Mouse (Mus musculus) intestine, embryonic 14.5 days (tissue): ENCODE data around the gene Ncs1. TPM values are rescaled to one million over a fixed set of nuclear protein-coding genes. Genes with fewer than 3 reads are reported as not detected.

ENCODE experiments used
- ATAC-seq: fragments of 200-750 bp; cut with Nextera tagmentation; replicated peaks from 2 replicates; pipeline ENCODE4 v1.8.0; 2017; ENCODE audit warnings: low read depth, moderate number of reproducible peaks, moderate TSS enrichment, moderate library complexity; ENCODE audit not compliant: low FRiP score, low TSS enrichment
- DNase-seq: peaks from one replicate; pipeline ENCODE4 v3.0.0-alpha.2; 2018; ENCODE audit warnings: low spot score
- H3K27ac ChIP-seq: fragments of 300-500 bp; sonication (generic); 2 replicates; pipeline ENCODE4 v1.5.1; 2014; ENCODE audit warnings: low read depth, mild to moderate bottlenecking, control low read depth
- H3K27me3 ChIP-seq: fragments of 300-500 bp; sonication (generic); replicated peaks from 2 replicates; pipeline ENCODE4 v1.6.1; 2014; ENCODE audit warnings: low read length, control low read depth; ENCODE audit not compliant: control insufficient read depth, insufficient read depth
- H3K36me3 ChIP-seq: fragments of 300-500 bp; sonication (generic); 2 replicates; pipeline ENCODE4 v1.6.1; 2014; ENCODE audit warnings: low read length, control low read depth; ENCODE audit not compliant: control insufficient read depth, insufficient read depth
- H3K4me1 ChIP-seq: fragments of 300-500 bp; sonication (generic); replicated peaks from 2 replicates; pipeline ENCODE4 v1.6.1; 2014; ENCODE audit warnings: low read length, control low read depth, mixed read lengths; ENCODE audit not compliant: control insufficient read depth, insufficient read depth
- H3K4me2 ChIP-seq: fragments of 300-500 bp; sonication (generic); 2 replicates; pipeline ENCODE4 v1.6.1; 2014; ENCODE audit warnings: low read length
- H3K4me3 ChIP-seq: fragments of 300-500 bp; sonication (generic); 2 replicates; pipeline ENCODE4 v1.5.1; 2014; ENCODE audit warnings: low read depth, low read length, control low read depth, mixed read lengths
- H3K9ac ChIP-seq: fragments of 300-500 bp; sonication (generic); 2 replicates; pipeline ENCODE4 v1.6.1; 2014; ENCODE audit warnings: mild to moderate bottlenecking, low read length
- H3K9me3 ChIP-seq: fragments of 300-500 bp; sonication (generic); 2 replicates; pipeline ENCODE4 v1.6.1; 2016; ENCODE audit warnings: low read length, control low read depth; ENCODE audit not compliant: control insufficient read depth
- WGBS: fragments of 180-500 bp; shearing (Covaris S2); extraction: QIAGEN DNeasy Blood & Tissue Kit; methylation state at CpG from one replicate; pipeline ENCODE4 v1.1.7; 2014; 5-methylcytosine and 5-hydroxymethylcytosine counted together
- polyA plus RNA-seq: library from polyadenylated mRNA; unstranded; fragments of >200 nt; fragmentation: Nextera tagmentation; extraction: Ambion mirVana; gene quantifications from 2 replicates; pipeline ENCODE4 v1.2.1, GENCODE M21; 2014

Gene Ncs1
- polyA plus RNA-seq, 1 experiment from 2014 or later = 35.3 TPM

DNA sequence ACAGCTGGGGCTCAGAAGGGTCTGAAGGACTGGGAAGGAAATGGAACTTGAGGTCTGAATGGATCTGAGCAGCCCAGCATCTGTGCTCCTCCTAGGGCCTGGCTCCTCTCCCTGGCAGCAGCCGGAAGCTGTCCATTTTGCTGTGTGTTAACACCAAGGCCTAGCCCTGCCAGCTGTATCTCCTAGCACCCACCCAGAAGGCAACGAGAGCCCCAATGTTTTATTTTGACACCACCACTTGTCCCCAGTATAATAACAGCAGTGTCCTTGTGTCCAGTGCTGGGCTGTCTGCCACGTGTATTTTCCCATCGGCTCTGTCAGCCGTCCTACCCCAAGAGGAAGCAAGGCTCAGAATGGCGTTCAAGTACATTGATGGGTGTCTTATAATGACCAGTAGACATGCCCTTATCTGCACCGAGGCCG, 17.4 kb downstream of the Ncs1 start:
- H3K9me3 ChIP-seq = no peaks in the 10 kb centered on the region
- ATAC-seq (no peak), DNase-seq (peak; percentile 54)
- H3K27me3 ChIP-seq = no peaks in the 10 kb centered on the region
- peaks cover 48% of the 10 kb centered on the region for H3K4me1 ChIP-seq
- H3K36me3 ChIP-seq = no peaks in the 10 kb centered on the region
- H3K27ac ChIP-seq = peak overlapping the region; percentile 22; the same call in 1 of the 2 replicates
- H3K9ac ChIP-seq = no peak overlapping the region
- H3K4me3 ChIP-seq = no peak overlapping the region
- H3K4me2 ChIP-seq = no peak overlapping the region
- WGBS = 45% methylated on average over 8 of the region's 8 CpGs

DNA sequence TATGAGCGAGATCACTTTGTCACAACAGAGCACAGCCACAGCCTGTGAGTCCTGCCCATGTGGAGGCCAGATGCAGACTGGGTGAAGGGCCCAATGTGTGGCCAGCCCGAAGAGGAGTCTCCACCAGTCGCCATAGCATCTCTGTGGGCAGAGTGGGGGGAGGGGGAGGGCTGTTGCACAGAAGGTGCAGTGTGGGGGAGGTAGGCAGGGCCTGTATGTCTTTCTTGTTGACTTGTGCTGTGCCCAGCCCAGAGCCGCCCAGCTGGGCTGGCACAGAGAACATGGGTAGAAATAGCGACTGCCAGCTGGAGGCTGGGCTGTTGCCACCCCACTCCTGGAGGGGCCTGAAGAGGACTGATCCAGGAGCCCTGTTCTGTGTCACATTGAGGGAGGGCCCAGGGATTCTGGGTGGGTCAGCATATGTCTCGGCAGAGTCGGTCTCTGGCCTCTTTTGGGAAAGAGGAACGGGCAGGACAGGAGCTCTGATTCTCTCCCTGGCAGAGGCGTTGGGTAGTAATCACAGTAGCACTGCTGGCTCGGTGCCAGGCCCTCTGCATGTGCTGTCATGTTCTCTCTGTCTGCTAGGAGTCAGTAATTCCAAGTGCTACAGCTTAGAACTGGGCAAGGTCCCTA, 18.2 kb downstream of the Ncs1 start:
- peak overlapping the region; percentile 22; the same call in 1 of the 2 replicates for H3K27ac ChIP-seq
- H3K4me1 ChIP-seq = peaks cover 40% of the 10 kb centered on the region
- ATAC-seq = 0 out of 2 replicates have a peak, but pooled peaks have one; percentile 32
- peak; percentile 71 for DNase-seq
- WGBS = 37% methylated on average over 9 of the region's 10 CpGs
- no peak overlapping the region for H3K4me2 ChIP-seq
- no peaks in the 10 kb centered on the region for H3K9me3 ChIP-seq
- H3K9ac ChIP-seq = no peak overlapping the region
- H3K4me3 ChIP-seq = no peak overlapping the region
- no peaks in the 10 kb centered on the region for H3K27me3 ChIP-seq
- H3K36me3 ChIP-seq = no peaks in the 10 kb centered on the region

DNA sequence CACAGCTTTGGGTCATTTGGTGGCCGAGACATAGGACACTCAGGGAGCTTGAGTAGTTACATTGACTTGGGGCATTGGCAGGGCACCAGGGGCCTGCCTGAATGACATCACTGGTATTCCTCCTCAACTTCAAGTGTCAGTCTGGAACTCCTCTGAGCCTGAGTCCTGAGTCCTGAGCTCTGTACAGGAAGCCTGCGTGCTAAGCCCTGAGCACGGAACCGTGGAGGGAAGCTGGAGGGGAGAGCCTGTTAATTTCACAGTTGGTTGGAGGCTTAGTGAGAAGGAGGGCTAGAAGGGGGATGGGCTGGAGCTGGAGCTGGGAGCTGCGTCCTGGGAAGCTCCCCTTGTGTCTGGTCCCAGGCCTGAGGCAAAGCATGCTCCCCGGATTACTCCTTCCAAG, 21.8 kb downstream of the Ncs1 start:
- no peaks in the 10 kb centered on the region for H3K36me3 ChIP-seq
- no peak overlapping the region for H3K4me3 ChIP-seq
- no peak overlapping the region for H3K9ac ChIP-seq
- 43% methylated on average over 6 of the region's 6 CpGs for WGBS
- H3K9me3 ChIP-seq = no peaks in the 10 kb centered on the region
- no peak overlapping the region for H3K27ac ChIP-seq
- peaks cover 35% of the 10 kb centered on the region for H3K4me1 ChIP-seq
- H3K27me3 ChIP-seq = no peaks in the 10 kb centered on the region
- ATAC-seq (no peak), DNase-seq (no peak)
- H3K4me2 ChIP-seq = no peak overlapping the region

DNA sequence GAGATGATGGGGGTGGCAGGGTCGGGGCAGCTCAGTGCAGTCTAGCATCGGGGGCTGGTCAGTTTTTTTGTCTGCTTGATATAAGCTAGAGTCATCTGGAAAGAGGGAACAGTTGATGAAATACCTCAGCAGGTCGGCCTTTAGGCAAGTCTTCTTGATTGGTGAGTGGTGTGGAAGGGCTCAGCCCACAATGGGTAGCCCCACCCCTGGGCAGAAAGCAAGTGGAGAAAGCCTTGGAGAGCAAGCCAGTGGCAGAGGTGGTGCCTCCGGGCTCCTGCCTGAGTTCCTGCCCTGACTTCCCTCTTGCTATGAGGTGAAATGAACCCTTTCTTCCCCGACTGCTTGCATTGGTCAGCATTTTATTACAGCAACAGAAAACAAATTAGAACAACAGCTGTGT, 23.0 kb downstream of the Ncs1 start:
- DNase-seq = no peak
- H3K36me3 ChIP-seq = no peaks in the 10 kb centered on the region
- no peak for ATAC-seq
- H3K4me3 ChIP-seq = no peak overlapping the region
- no peaks in the 10 kb centered on the region for H3K9me3 ChIP-seq
- no peak overlapping the region for H3K4me2 ChIP-seq
- H3K4me1 ChIP-seq = peaks cover 28% of the 10 kb centered on the region
- no peaks in the 10 kb centered on the region for H3K27me3 ChIP-seq
- 58% methylated on average over 5 of the region's 5 CpGs for WGBS
- H3K9ac ChIP-seq = no peak overlapping the region
- no peak overlapping the region for H3K27ac ChIP-seq

DNA sequence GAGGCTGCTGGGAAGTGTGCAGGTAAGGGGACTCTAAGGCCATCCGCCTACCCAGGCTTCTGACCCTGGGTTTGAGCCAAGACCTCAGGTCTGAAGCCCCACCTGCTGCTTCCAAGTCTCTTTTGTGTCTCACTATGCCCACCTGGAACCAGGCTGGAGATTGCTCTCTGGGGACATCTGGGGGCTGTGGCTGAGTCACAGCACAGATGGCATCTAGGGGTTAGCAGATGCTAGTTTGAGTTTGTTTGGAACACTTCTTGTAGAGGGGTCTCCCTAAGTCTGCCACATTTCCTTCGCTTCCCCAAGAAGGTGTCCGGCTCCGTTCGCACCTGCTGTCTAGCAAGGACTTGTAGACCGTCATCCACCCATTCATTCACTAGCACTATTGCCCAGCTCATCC, 23.6 kb downstream of the Ncs1 start:
- Histone ChIP-seq H3K36me3 (no peaks in the 10 kb centered on the region), H3K27ac (no peak overlapping the region), H3K27me3 (no peaks in the 10 kb centered on the region), H3K4me3 (no peak overlapping the region), H3K4me2 (no peak overlapping the region), H3K9ac (no peak overlapping the region), H3K4me1 (peaks cover 23% of the 10 kb centered on the region), H3K9me3 (no peaks in the 10 kb centered on the region)
- no peak for ATAC-seq
- WGBS = 97% methylated on average over 6 of the region's 6 CpGs
- DNase-seq = no peak

DNA sequence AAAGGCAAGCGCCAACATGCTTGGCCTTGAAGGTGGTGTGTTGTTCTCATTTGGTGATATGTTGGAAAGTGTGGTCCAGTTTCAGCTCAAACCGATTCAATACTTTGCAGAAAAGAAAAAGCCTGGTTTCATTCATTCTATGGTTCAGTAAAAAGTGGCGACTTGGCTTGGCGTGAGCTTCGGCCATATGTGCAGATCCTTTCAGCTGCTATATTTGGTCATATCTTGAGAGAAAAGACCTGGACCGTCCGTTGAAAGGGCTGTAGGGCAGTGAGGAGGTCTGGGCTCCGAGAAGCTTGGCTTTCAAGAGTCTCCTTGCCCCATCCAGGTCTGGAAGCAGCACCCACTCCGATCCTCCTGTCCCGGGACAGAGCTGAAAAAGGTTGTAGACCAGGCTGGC, 24.2 kb downstream of the Ncs1 start:
- ATAC-seq = no peak
- Histone ChIP-seq H3K27ac (no peak overlapping the region), H3K27me3 (no peaks in the 10 kb centered on the region), H3K36me3 (no peaks in the 10 kb centered on the region), H3K4me1 (peaks cover 16% of the 10 kb centered on the region), H3K9me3 (no peaks in the 10 kb centered on the region), H3K9ac (no peak overlapping the region), H3K4me3 (no peak overlapping the region), H3K4me2 (no peak overlapping the region)
- WGBS = 93% methylated on average over 10 of the region's 10 CpGs
- no peak for DNase-seq

DNA sequence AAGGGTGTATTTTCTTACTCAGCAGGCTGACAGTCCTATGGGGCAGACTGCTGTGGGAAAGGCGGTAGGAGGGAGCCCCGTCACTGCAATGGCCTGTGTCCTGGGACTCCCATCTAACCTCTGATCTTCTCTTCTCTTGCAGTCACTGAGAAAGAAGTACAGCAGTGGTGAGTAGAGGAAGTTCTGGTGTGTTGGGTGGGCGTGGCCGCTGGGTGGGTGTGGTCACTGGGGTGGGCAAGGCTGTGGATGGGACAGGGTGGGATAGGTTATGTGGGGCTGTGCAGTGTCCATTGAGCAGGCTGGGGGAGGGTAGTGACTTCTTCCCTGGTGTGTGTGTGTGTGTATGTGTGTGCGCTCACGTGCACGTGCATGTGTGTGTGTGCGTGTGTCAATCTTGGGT, 24.8 kb downstream of the Ncs1 start:
- WGBS = 91% methylated on average over 8 of the region's 8 CpGs
- Histone ChIP-seq H3K9me3 (no peaks in the 10 kb centered on the region), H3K27ac (no peak overlapping the region), H3K4me2 (no peak overlapping the region), H3K27me3 (no peaks in the 10 kb centered on the region), H3K4me3 (no peak overlapping the region), H3K4me1 (peaks cover 10% of the 10 kb centered on the region; the same call in 1 of the 2 replicates), H3K36me3 (no peaks in the 10 kb centered on the region), H3K9ac (no peak overlapping the region)
- ATAC-seq (no peak), DNase-seq (no peak)

DNA sequence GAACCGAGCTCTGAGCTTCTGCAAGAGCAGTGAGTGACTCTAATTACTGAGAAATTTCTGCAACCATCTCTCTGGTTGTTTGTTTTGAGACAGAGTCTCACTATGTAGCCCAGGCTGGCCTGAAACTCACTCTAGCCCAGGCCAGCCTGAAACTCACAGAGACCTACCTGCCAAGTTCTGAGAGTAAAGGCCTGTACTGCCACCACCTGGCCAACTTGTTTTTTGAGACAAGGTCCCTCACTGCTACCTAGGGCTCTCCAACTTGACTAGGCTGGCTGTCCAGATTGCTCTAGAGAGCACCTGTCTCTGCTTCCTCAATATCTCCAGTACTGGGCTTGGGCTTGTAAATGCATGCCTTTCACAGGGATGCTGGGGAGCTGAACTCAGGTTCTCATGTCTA, 25.4 kb downstream of the Ncs1 start:
- Histone ChIP-seq H3K9me3 (no peaks in the 10 kb centered on the region), H3K36me3 (no peaks in the 10 kb centered on the region), H3K4me2 (no peak overlapping the region), H3K4me3 (no peak overlapping the region), H3K9ac (no peak overlapping the region), H3K27me3 (no peaks in the 10 kb centered on the region), H3K4me1 (peaks cover 4% of the 10 kb centered on the region; the same call in 1 of the 2 replicates), H3K27ac (no peak overlapping the region)
- 91% methylated on average over 1 of the region's 1 CpGs for WGBS
- ATAC-seq = no peak
- DNase-seq = no peak

DNA sequence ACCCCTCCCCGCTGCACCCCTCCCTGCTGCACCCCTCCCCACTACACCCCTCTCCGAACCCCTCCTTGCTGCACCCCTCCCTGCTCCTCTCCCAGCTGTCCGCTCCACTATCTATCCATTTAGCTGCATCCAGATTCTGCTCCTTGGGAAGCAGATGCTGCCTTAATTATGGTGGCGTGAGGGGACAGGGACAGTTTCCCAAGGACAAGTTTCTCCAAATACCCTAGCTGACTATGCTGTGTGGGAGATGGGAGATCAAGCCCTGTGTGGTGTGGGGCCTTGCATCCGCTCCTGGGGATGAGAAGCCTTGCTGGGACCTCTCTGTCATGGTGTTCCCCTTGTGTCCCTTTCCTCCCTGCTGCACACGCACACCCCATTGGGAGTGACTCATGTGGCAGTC, 29.4 kb downstream of the Ncs1 start:
- Histone ChIP-seq H3K4me2 (no peak overlapping the region), H3K9ac (no peak overlapping the region), H3K27me3 (no peaks in the 10 kb centered on the region), H3K4me1 (no peaks in the 10 kb centered on the region), H3K4me3 (no peak overlapping the region), H3K27ac (no peak overlapping the region), H3K36me3 (0 out of 2 replicates have a peak, but pooled peaks cover 5% of the 10 kb centered on the region), H3K9me3 (no peaks in the 10 kb centered on the region)
- ATAC-seq (no peak), DNase-seq (no peak)
- WGBS = 96% methylated on average over 6 of the region's 6 CpGs
